Mouse (Mus musculus) adrenal gland, postnatal 25 days (tissue): ENCODE results near the gene Mrps9. TPM values are rescaled to one million over a fixed set of nuclear protein-coding genes. Genes with fewer than 3 reads are reported as not detected.
A peak's percentile ranks its signal among the peaks of the same experiment; 100 is the strongest.

Experiments
- DNase-seq: peaks from one replicate; pipeline ENCODE4 v3.0.0; 2021; ENCODE audit warnings: mixed read lengths
- total RNA-seq: library from RNA; stranded (reverse); gene quantifications from 2 replicates; pipeline ENCODE4 v1.2.3, GENCODE M21; 2021

The Mrps9 gene
- total RNA-seq, 1 experiment from 2014 or later: 73.1 TPM

- DNase-seq: no peak
Measured at GRCm38 (mm10) chr1:42906696-42907095, 55.7 kb downstream of the Mrps9 start.

- DNase-seq: no peak
Measured at GRCm38 (mm10) chr1:42907153-42907552, 56.1 kb downstream of the Mrps9 start.

GRCm38 (mm10) chr1:42915062-42915461 is 64.0 kb downstream of the Mrps9 start:
- no peak for DNase-seq

- DNase-seq: no peak
Measured at GRCm38 (mm10) chr1:42916719-42917118, 65.7 kb downstream of the Mrps9 start.

- no peak for DNase-seq
Measured at GRCm38 (mm10) chr1:42917908-42918307, 66.9 kb downstream of the Mrps9 start.

- no peak for DNase-seq
Measured at GRCm38 (mm10) chr1:42923924-42924323, 72.9 kb downstream of the Mrps9 start.

GRCm38 (mm10) chr1:42933613-42934012 is 82.6 kb downstream of the Mrps9 start:
- DNase-seq: no peak

- DNase-seq: no peak
Measured at GRCm38 (mm10) chr1:42948486-42948885, 97.5 kb downstream of the Mrps9 start.

- DNase-seq: peak; percentile 21
Measured at GRCm38 (mm10) chr1:42952734-42953481, 101.9 kb downstream of the Mrps9 start, which contains the start of gene Gpr45. Gene Gpr45 (plus strand): TSS chr1:42952872.

- no peak for DNase-seq
Measured at GRCm38 (mm10) chr1:42953482-42953822, 102.4 kb downstream of the Mrps9 start.

Other genes starting within 250 kb of the Mrps9 start
- gene Pou3f3, start 155.5 kb upstream of the Mrps9 start, total RNA-seq: 0.09 TPM in 1 of 2 replicates, not detected in the other
- gene Gpr45, start 101.6 kb downstream of the Mrps9 start, total RNA-seq: 1.8 and 2.0 TPM in 2 replicates
- 31.9 and 35.9 TPM in 2 replicates for gene Tgfbrap1, start 247.4 kb downstream of the Mrps9 start, total RNA-seq
- 18.7 and 20.0 TPM in 2 replicates for gene AI597479, start 247.5 kb downstream of the Mrps9 start, total RNA-seq